Mouse (Mus musculus): ENCODE data around the gene Rab43.

- TF ChIP-seq CTCF (IDR thresholded peaks at IDR 0.05; ENCODE audit: low read depth) (no peak), EP300 (IDR thresholded peaks at IDR 0.05; ENCODE audit: low read depth) (no peak)
These were observed 27.9 kb upstream of the Rab43 start for GRCm38 (mm10) chr6:87839797-87840341.
